In the genomic region with DNA sequence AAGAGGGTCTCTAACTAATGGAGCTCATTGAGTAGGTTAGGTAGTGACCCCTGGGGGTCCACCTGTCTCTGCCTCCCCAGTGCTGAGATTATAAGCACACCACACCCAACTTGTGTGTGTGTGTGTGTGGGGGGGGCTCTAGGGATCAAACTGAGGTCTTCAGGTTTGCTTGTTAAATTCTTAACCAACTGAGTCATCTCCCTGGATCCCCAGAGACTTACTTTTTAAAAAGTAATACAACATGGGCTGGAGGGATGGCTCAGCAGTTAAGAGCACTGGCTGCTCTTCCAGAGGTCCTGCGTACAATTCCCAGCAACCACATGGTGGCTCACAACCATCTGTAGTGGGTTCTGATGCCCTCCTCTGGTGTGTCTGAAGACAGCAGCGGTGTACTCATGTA, we compare ENCODE assay signal across 25 mouse cellular contexts.
"Had no signal": no experiment of that assay in that cellular context is flagged by ENCODE, and none has a peak within 500 bp of the region (broad histone marks: within the 10 kb centered on the region; RNA-seq: fewer than 3 reads in every experiment).

No protein-coding gene starts in this region.

- H3K4me3 ChIP-seq: heart, embryonic 10.5 days; heart, embryonic 12.5 days; hindbrain, embryonic 10.5 days; hindbrain, embryonic 12.5 days; intestine, embryonic 15.5 days; layer of hippocampus, adult 2 months; left cerebral cortex, adult 2 months; limb, embryonic 10.5 days; limb, embryonic 12.5 days; liver, embryonic 12.5 days had no signal

- H3K9me3 ChIP-seq: heart, embryonic 10.5 days; heart, embryonic 12.5 days; hindbrain, embryonic 12.5 days; intestine, embryonic 15.5 days; limb, embryonic 10.5 days; liver, embryonic 12.5 days had no signal

- H3K27me3 ChIP-seq: hindbrain, embryonic 12.5 days; intestine, embryonic 15.5 days; limb, embryonic 12.5 days; liver, embryonic 12.5 days had no signal

- ATAC-seq: hindbrain, embryonic 16.5 days; inflammation-experienced regulatory T-cells, adult 6 months; intestine, postnatal 0 days; liver, embryonic 12.5 days had no signal

- DNase-seq: gastrocnemius, postnatal 14 days; gastrocnemius, postnatal 36 days; heart, adult 18-20 months; heart, postnatal 10 days; heart, postnatal 4 days; kidney, adult 18-20 months; kidney, adult 8-10 months; kidney, postnatal 10 days; kidney, postnatal 25 days; kidney, postnatal 4 days had no signal

- H3K4me2 ChIP-seq: heart, embryonic 12.5 days; hindbrain, embryonic 12.5 days; hindbrain, embryonic 14.5 days; intestine, embryonic 15.5 days; limb, embryonic 12.5 days had no signal

- H3K9ac ChIP-seq: heart, embryonic 12.5 days; hindbrain, embryonic 12.5 days; hindbrain, embryonic 14.5 days; intestine, embryonic 15.5 days; limb, embryonic 12.5 days; liver, embryonic 12.5 days; liver, embryonic 14.5 days had no signal

- H3K27ac ChIP-seq: heart, embryonic 10.5 days; hindbrain, embryonic 10.5 days; hindbrain, embryonic 12.5 days; hindbrain, embryonic 14.5 days; intestine, embryonic 15.5 days; left cerebral cortex, adult 2 months; limb, embryonic 10.5 days; limb, embryonic 12.5 days; liver, embryonic 12.5 days; liver, embryonic 14.5 days had no signal

- H3K36me3 ChIP-seq: heart, embryonic 10.5 days; heart, embryonic 12.5 days; hindbrain, embryonic 12.5 days; intestine, embryonic 15.5 days had no signal
